Mouse (Mus musculus) right cerebral cortex, adult 18-20 months (tissue): Measurements from ENCODE around the gene Hcls1.

ENCODE experiments used
- DNase-seq: peaks from one replicate; pipeline ENCODE4 v3.0.0; 2022; ENCODE audit warnings: mixed read lengths

Gene Hcls1

DNA sequence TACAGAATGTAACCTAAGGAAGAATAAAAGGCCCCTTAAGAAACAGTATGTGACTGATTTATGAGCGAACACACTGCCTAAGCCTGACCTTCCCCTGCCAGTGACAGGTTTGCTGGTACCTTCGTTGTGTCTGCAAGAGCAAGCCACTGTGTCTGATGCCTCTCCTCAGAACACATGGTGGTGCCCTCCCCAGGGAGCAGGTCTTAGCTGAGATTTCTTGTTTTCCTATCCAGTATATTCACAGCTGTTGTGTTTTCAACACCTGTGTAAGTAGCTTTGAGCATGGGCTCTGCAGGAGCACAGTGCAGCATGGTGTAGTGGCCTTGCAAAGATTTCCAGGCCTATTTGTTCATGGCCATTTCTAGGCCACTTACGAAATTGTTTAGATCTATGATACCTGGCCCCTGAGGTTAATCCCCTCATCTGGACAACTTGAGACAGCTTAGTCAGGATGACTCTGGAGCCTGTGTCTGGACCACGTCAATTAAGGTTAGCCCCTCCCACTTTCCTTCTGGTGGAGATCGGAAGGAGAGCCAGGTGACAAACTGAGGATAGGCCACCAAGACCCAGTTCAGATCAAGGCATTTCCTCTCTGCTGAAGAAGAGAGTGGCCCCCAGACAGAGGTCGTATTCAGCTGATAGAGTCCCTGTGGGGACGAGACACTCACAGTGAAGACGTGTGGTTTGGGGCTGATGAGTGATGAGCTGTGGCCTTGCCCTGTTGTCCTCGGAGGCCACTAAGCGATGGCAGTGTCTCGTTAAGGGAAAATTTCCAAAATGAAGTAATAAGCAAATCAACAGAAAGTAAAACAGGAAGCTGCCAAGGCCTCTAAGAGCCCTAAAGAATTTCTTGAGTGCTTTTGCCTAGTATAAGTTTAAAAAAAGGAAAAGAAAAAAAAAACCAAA lies 4.3 kb upstream of the Hcls1 start:
- DNase-seq = no peak

- DNase-seq = no peak
These were observed 3.4 kb upstream of the Hcls1 start for GRCm38 (mm10) chr16:36931381-36931780.

GRCm38 (mm10) chr16:36931976-36932375 lies 2.8 kb upstream of the Hcls1 start:
- no peak for DNase-seq

- no peak for DNase-seq
These were observed 2.2 kb upstream of the Hcls1 start for GRCm38 (mm10) chr16:36932546-36932945.

DNA sequence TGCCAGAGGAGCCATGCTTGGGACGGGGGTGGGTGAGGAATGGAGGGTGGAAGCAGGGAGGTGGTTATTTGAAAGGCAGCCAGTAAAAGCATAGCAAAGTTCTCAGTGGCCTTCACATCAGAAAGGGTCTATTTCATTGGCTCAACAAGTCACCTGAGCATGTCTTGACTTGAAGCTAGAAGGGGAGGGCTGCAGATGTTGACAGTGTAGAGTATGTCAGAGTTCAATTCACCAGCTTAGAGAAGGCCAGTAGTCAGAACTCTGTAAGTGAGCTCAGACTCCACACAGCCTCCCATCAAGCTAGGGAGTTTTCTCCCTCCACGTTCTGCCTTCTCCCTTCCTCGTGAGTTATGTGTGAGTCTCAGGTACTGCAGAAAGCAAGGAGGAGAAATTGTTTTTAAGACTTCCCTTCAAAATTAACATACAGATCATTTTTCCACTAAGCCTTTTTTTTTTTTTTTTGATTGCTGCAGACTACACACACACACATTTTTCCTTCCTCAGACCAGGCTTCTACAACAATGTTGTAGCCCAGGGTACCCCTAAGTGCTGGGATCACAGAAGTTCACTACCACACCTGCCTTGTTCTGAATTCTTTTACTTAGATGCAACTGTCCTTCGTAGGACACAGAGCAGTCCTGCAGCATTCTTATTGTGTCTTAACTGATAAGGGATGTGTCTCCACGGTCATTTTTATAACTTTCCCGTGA lies 497 bp upstream of the Hcls1 start:
- no peak for DNase-seq

DNA sequence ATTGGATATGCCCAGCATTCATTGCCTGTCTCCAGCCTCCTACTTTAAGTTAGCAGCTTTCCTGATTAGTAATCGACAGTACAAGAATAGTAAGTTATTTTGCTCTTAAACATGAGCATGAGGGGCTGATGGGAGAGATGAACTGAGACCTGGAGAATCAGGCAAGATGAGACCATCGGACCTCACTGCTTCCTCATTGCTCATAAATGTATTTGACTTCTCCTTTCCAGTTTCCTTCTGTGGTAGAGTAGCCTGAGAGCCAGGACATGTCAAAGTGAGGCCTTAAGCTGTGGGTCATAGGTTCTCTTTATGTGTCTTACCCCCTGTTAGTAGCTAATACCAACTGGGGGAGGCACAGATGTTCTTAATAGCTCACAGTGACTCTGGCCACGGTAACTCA lies 1.0 kb downstream of the Hcls1 start:
- DNase-seq = no peak

- DNase-seq = no peak
These were observed 6.4 kb downstream of the Hcls1 start for GRCm38 (mm10) chr16:36941137-36941727.

- DNase-seq = no peak
These were observed 7.1 kb downstream of the Hcls1 start for GRCm38 (mm10) chr16:36941895-36942294.

DNA sequence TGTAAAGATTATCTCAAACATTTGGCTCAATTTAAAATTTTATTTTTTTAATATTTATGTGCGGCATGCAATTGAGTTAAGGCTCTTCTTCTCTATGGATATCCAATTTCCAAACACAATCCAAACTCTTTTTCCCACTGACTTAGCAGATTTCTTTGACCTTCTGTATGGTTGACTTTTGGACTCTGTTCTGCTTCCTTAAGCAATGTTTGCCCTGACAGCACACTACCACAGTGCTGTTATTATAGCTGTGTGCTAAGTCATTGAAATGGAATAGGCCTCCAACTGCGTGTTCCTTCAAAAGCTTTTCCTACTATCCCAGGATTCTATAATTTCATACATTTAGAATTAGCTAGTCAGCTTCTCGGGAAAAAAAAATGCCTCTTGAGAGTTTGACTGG lies 8.8 kb downstream of the Hcls1 start:
- no peak for DNase-seq

GRCm38 (mm10) chr16:36944895-36945424 lies 10.2 kb downstream of the Hcls1 start:
- DNase-seq = no peak

DNA sequence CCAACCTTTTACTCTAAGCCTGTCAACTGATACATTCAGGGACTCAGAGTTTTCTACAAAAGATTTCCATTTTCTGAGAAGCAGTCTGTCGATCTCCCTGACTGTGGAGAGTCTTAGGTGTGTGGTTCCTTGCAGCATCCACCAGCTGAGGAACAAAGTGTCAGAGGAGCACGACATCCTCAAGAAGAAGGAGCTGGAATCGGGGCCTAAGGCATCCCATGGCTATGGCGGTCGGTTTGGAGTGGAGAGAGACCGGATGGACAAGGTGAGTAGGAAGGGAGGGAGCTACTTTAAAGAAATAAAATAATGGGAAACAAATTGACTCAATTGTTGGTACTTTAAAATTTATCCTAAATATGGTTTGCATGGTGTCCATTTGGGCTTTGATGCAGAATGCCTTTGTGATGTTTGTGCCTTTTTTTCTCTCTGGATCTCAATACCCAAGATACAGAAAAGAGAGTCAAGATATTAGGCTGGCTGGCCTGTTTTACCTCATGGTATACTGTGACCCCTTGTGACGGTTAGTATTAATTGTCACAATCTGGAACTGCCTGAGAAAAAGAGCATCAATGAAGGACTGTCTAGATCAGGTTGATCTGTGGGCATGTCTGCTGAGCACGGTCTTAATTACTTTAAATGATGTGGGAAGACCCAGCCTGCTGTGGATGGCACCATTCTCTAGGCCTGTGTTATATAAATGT lies 11.8 kb downstream of the Hcls1 start:
- DNase-seq = no peak

DNA sequence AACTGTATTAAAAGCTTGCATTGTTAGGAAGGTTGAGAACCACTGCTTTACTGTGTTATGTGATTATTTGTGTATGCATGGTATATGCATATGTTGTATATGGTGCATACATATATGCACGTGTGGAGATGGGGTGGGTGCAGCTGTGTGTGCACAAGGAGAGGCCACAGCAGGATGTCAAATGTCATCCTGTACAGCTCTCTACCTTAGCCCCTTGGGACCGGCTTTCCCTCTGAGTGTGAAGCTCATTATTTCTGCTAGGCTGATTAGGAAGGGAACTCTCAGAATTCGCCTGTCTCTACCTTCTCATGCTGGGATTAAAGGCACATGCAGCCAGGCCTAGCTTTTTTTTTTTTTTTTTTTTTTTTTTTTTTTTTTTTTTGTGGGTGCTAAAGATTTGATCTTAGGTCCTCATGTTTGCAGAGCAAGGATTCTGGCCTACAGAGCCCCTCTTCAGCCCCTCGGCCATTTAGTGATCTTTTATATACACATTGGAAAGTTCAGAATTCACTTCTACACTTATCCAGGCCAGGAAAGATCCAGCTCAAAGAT lies 12.9 kb downstream of the Hcls1 start:
- no peak for DNase-seq

- no peak for DNase-seq
These were observed 15.0 kb downstream of the Hcls1 start for GRCm38 (mm10) chr16:36949614-36950336.

DNA sequence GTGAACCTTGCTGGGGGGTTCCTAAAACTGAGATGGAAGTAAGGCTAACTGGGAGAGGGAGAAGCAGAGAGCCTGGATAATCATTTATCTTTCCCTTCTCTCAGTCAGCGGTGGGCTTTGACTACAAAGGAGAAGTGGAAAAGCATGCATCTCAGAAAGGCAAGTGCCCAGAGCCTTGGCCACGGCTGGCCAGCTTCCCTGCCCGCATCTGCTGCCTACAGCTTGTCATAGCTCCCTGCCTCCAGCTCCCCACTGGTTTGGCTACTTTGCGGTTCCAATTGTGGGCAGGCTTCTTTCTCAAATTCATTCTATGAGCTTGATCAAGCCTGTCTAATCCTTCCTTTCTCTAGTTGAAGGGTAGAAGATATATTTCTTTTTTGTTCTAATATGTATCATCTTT lies 16.2 kb downstream of the Hcls1 start:
- no peak for DNase-seq

- DNase-seq = no peak
These were observed 20.3 kb downstream of the Hcls1 start for GRCm38 (mm10) chr16:36955106-36955505.

GRCm38 (mm10) chr16:36963415-36963814 lies 28.6 kb downstream of the Hcls1 start:
- no peak for DNase-seq

GRCm38 (mm10) chr16:36979127-36979526 lies 44.3 kb downstream of the Hcls1 start:
- DNase-seq = no peak

- DNase-seq = no peak
These were observed 49.0 kb downstream of the Hcls1 start for GRCm38 (mm10) chr16:36983796-36984195.

DNA sequence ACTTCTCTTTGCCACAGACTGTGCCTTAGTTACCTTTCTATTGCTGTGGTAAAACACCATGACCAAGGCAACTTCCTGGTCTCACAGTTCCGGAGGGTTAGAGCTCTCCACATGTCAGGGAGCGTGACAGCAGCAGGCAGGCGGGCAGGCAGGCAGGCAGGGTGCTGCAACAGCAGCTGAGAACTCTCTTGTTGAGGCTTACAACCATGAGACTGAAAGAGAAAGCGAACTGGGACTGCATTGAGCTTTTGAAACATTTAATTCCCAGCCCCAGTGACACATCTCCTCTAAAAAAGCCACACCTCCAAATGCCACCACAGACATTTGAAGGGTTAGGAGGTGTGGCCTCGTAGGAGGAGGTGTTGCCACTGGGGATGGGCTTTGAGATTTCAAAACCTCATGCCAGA lies 50.9 kb downstream of the Hcls1 start:
- DNase-seq = no peak

DNA sequence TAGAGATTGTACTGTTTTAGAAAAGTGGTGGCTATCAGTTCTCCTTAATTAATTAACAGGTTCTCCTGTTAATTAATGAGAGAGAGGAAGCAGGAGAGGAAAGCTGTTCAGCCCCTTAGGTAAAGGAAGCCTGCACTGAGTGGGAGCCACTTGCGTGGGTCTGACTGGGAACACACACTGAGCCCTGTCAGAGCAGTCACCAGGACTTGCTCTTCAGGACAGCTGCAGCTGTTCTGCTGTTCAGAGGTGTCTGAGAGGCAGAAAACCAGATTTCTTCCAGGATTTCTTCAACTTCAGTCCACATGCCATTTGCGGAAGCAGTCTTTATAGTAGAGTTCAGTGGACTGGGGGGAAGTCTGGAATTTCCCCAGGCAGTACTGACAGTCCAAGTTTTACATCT lies 52.6 kb downstream of the Hcls1 start:
- DNase-seq = no peak

DNA sequence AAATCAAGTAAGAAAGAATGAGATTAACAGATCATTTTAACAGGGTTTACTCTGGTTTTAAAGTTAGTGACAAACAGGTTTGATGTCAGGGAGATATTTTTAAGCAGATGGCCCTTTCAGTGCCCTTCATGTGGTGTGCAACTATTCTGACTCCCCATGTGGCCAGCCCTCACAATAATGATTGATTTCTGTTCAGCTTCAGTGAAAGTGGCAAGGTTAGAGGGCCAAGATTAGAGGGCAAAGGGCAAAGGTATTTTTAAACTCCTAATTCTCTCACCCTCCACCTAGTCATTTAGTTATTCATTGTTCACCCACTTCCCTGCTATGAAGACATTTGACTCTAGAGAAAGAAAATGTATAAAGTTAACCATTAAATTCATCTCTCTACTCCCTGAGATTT lies 53.3 kb downstream of the Hcls1 start:
- DNase-seq = no peak

- DNase-seq = no peak
These were observed 54.7 kb downstream of the Hcls1 start for GRCm38 (mm10) chr16:36989493-36989892.
